Comparison of ENCODE assay signal across 19 mouse cellular contexts in genomic region chr5:101878403-101878802, GRCm38 (mm10).
DNase-seq lines count a peak whose midpoint lies in the region; ATAC-seq and TF ChIP-seq lines count a peak whose summit lies in the region.
"Had no signal": no experiment of that assay in that cellular context is flagged by ENCODE, and none has a peak within 500 bp of the region (broad histone marks: within the 10 kb centered on the region; RNA-seq: fewer than 3 reads in every experiment).

No protein-coding gene starts in this region.

- DNase-seq in heart, postnatal 25 days (ENCODE audit: low spot score) = no peak
- peak; percentile 39 for DNase-seq in layer of hippocampus, adult 9-11 months
- no peak for DNase-seq in layer of hippocampus, adult 8-10 months (ENCODE audit: low spot score in 2 of 2)
- peak; percentile 50 to 57 for DNase-seq in left cerebral cortex, adult 2 months (ENCODE audit: extremely low spot score in 1 of 2, low spot score in 2 of 2)
- peak; percentile 83 for DNase-seq in lung, postnatal 0 days (ENCODE audit: low spot score)
- DNase-seq in spleen, adult 12 weeks (ENCODE audit: low spot score) = no peak
- DNase-seq in retina, embryonic 14.5 days (ENCODE audit: low spot score) = no peak
- DNase-seq: adrenal gland, adult 8-10 months; cerebellum, adult 9-11 months; embryo, embryonic 11 days; gastrocnemius, postnatal 36 days; kidney, adult 18-20 months; liver, embryonic 13.5 days; thymus, adult 2 months had no signal

- no peaks in the 10 kb centered on the region for H3K9me3 ChIP-seq in heart, embryonic 16.5 days (replicated peaks; ENCODE audit: control insufficient read depth, low read length)
- no peaks in the 10 kb centered on the region for H3K9me3 ChIP-seq in lung, postnatal 0 days (ENCODE audit: low read length)
- H3K9me3 ChIP-seq: limb, embryonic 10.5 days; liver, embryonic 13.5 days; neural tube, embryonic 12.5 days had no signal

- TF ChIP-seq EP300 in lung, postnatal 0 days (IDR thresholded peaks at IDR 0.05) = no peak

- H3K27ac ChIP-seq in heart, embryonic 16.5 days (ENCODE audit: low read length) = no peak overlapping the region
- H3K27ac ChIP-seq in left cerebral cortex, adult 2 months = peak overlapping the region; percentile 32; the same call in 1 of the 2 replicates
- peak overlapping the region; percentile 72 for H3K27ac ChIP-seq in lung, postnatal 0 days (ENCODE audit: low read length)
- H3K27ac ChIP-seq: limb, embryonic 10.5 days; liver, embryonic 13.5 days; neural tube, embryonic 12.5 days had no signal

- H3K9ac ChIP-seq in heart, embryonic 16.5 days (ENCODE audit: low read length) = no peak overlapping the region
- no peak overlapping the region for H3K9ac ChIP-seq in lung, postnatal 0 days (replicated peaks; ENCODE audit: low read depth)
- H3K9ac ChIP-seq: liver, embryonic 13.5 days; neural tube, embryonic 12.5 days had no signal

- peak; percentile 11; the same call in 1 of the 2 replicates for TF ChIP-seq CTCF in left cerebral cortex, adult 2 months (IDR thresholded peaks at IDR 0.05)
- 0 out of 2 replicates have a peak, but pooled peaks have one; percentile 1 for TF ChIP-seq CTCF in lung, postnatal 0 days (IDR thresholded peaks at IDR 0.05)

- no peak overlapping the region for H3K4me2 ChIP-seq in heart, embryonic 16.5 days (ENCODE audit: low read depth, low read length)
- no peak overlapping the region; the same call in 1 of the 2 replicates for H3K4me2 ChIP-seq in lung, postnatal 0 days (replicated peaks; ENCODE audit: low read depth, low read length)
- H3K4me2 ChIP-seq: liver, embryonic 13.5 days; neural tube, embryonic 12.5 days had no signal

- intact Hi-C loops in heart, postnatal 25 days (cut with DNase I) = no loop called here
- intact Hi-C loops in left cerebral cortex, adult 2 months (cut with DNase I) = no loop called here

- no peaks in the 10 kb centered on the region; the same call in 1 of the 2 replicates for H3K4me1 ChIP-seq in heart, embryonic 16.5 days (ENCODE audit: control insufficient read depth, insufficient read depth, low read length)
- peaks cover 5% of the 10 kb centered on the region; the same call in 1 of the 2 replicates for H3K4me1 ChIP-seq in lung, postnatal 0 days (ENCODE audit: insufficient read depth, low read depth, low read length)
- H3K4me1 ChIP-seq: limb, embryonic 10.5 days; liver, embryonic 13.5 days; neural tube, embryonic 12.5 days had no signal

- peaks cover 38% of the 10 kb centered on the region for H3K36me3 ChIP-seq in heart, embryonic 16.5 days (ENCODE audit: control insufficient read depth, insufficient read depth)
- peaks cover 21% of the 10 kb centered on the region for H3K36me3 ChIP-seq in lung, postnatal 0 days (ENCODE audit: insufficient read depth, low read length)
- H3K36me3 ChIP-seq: G1E had no signal

- 43% methylated on average over 9 of the region's 9 CpGs for WGBS in heart, embryonic 16.5 days
- 32% methylated on average over 9 of the region's 9 CpGs for WGBS in lung, postnatal 0 days

- no peak overlapping the region for H3K4me3 ChIP-seq in heart, embryonic 16.5 days (ENCODE audit: low read length)
- H3K4me3 ChIP-seq in left cerebral cortex, adult 2 months = no peak overlapping the region
- H3K4me3 ChIP-seq in lung, postnatal 0 days (ENCODE audit: low read depth, low read length) = no peak overlapping the region
- H3K4me3 ChIP-seq: limb, embryonic 10.5 days; liver, embryonic 13.5 days; neural tube, embryonic 12.5 days had no signal

- H3K27me3 ChIP-seq in heart, embryonic 16.5 days (ENCODE audit: control insufficient read depth, insufficient read depth, low read length) = no peaks in the 10 kb centered on the region
- no peaks in the 10 kb centered on the region for H3K27me3 ChIP-seq in lung, postnatal 0 days (replicated peaks; ENCODE audit: insufficient read depth, low read length)
- H3K27me3 ChIP-seq: liver, embryonic 13.5 days; neural tube, embryonic 12.5 days had no signal

- ATAC-seq in heart, embryonic 16.5 days (replicated peaks; ENCODE audit: extremely low read depth, insufficient read depth, low FRiP score) = 0 out of 2 replicates have a peak, but pooled peaks have one; percentile 37
- peak; percentile 72 for ATAC-seq in lung, postnatal 0 days
- ATAC-seq: forebrain, embryonic 16.5 days had no signal

Comparison
In these comparisons a context has a peak if more than half of its experiments do, and no peak if none do; other contexts are left out.
1. DNase-seq: peak in layer of hippocampus, adult 9-11 months (single experiment), left cerebral cortex, adult 2 months (2 of 2) and lung, postnatal 0 days (single experiment); none in heart, postnatal 25 days (single experiment), layer of hippocampus, adult 8-10 months (0 of 2), spleen, adult 12 weeks (single experiment) and retina, embryonic 14.5 days (single experiment).